Mouse (Mus musculus) brain, embryonic 14.5 days (tissue): Measurements from ENCODE around the gene 6330409D20Rik.

Source experiments
- CTCF ChIP-seq: fragments of 200-500 bp; IDR thresholded peaks from 2 replicates; pipeline ENCODE4 v1.5.1; 2012; ENCODE audit warnings: inconsistent platforms, mild to moderate bottlenecking, moderate library complexity, borderline replicate concordance; ENCODE audit not compliant: insufficient read depth, insufficient read length; ENCODE audit errors: extremely low read depth
- POLR2A ChIP-seq: fragments of 200-500 bp; IDR thresholded peaks from 2 replicates; pipeline ENCODE4 v1.6.1; 2012; ENCODE audit warnings: mild to moderate bottlenecking, inconsistent platforms, borderline replicate concordance; ENCODE audit not compliant: poor library complexity, insufficient read depth, insufficient read length, severe bottlenecking; ENCODE audit errors: extremely low read depth

- TF ChIP-seq POLR2A (no peak), CTCF (no peak)
These were observed 15.8 kb upstream of the 6330409D20Rik start for GRCm38 (mm10) chr2:32756674-32757055.
